Mouse (Mus musculus) heart, embryonic 12.5 days (tissue): ENCODE data around the gene Uspl1. TPM values are rescaled to one million over a fixed set of nuclear protein-coding genes. Genes with fewer than 3 reads are reported as not detected.

Source experiments
- ATAC-seq: fragments of 200-750 bp; cut with Nextera tagmentation; 2 replicates; pipeline ENCODE4 v1.8.0; 2017; ENCODE audit warnings: moderate TSS enrichment, moderate library complexity; ENCODE audit not compliant: insufficient number of reproducible peaks, low FRiP score
- H3K27ac ChIP-seq: fragments of 300-500 bp; sonication (generic); 2 replicates; pipeline ENCODE4 v1.5.1; 2016; ENCODE audit warnings: mild to moderate bottlenecking, moderate library complexity; ENCODE audit not compliant: poor library complexity, severe bottlenecking
- H3K27me3 ChIP-seq: fragments of 300-500 bp; sonication (generic); replicated peaks from 2 replicates; pipeline ENCODE4 v1.6.1; 2016; ENCODE audit warnings: mild to moderate bottlenecking, moderate library complexity
- H3K36me3 ChIP-seq: fragments of 300-500 bp; sonication (generic); 2 replicates; pipeline ENCODE4 v1.6.1; 2016; ENCODE audit warnings: mild to moderate bottlenecking, moderate library complexity
- H3K4me1 ChIP-seq: fragments of 300-500 bp; sonication (generic); replicated peaks from 2 replicates; pipeline ENCODE4 v1.6.1; 2016; ENCODE audit warnings: mild to moderate bottlenecking
- H3K4me2 ChIP-seq: fragments of 300-500 bp; sonication (generic); 2 replicates; pipeline ENCODE4 v1.6.1; 2016; ENCODE audit warnings: mild to moderate bottlenecking, moderate library complexity
- H3K4me3 ChIP-seq: fragments of 300-500 bp; sonication (generic); 2 replicates; pipeline ENCODE4 v1.5.1; 2016; ENCODE audit warnings: mild to moderate bottlenecking
- H3K9ac ChIP-seq: fragments of 300-500 bp; sonication (generic); 2 replicates; pipeline ENCODE4 v1.6.1; 2016; ENCODE audit warnings: mild to moderate bottlenecking, moderate library complexity
- H3K9me3 ChIP-seq: fragments of 300-500 bp; sonication (generic); replicated peaks from 2 replicates; pipeline ENCODE4 v1.6.1; 2016; ENCODE audit warnings: mild to moderate bottlenecking, moderate library complexity
- WGBS: fragments of 180-500 bp; shearing (Covaris S2); methylation state at CpG from one replicate; pipeline ENCODE4 v1.1.7; 2016; 5-methylcytosine and 5-hydroxymethylcytosine counted together
- microRNA-seq: library from miRNA; unstranded; fragments of <30 nt; microRNA quantifications from one replicate; pipeline ENCODE4, GENCODE M21; 2017
- polyA plus RNA-seq: library from polyadenylated mRNA; unstranded; fragments of >200 nt; fragmentation: Nextera tagmentation; extraction: Ambion mirVana; gene quantifications from 2 replicates; pipeline ENCODE4 v1.2.1, GENCODE M21; 2016

Gene Uspl1
- polyA plus RNA-seq, 1 experiment from 2014 or later, result 36.3 TPM

GRCm38 (mm10) chr5:149259093-149259492 is 74.9 kb downstream of the Uspl1 start:
- no peak overlapping the region for H3K9ac ChIP-seq
- H3K4me3 ChIP-seq, result no peak overlapping the region
- H3K4me2 ChIP-seq, result peak overlapping the region; percentile 18; the same call in 1 of the 2 replicates
- H3K27ac ChIP-seq, result no peak overlapping the region
- ATAC-seq, result no peak
- H3K4me1 ChIP-seq, result peaks cover 15% of the 10 kb centered on the region
- no peaks in the 10 kb centered on the region for H3K27me3 ChIP-seq
- H3K9me3 ChIP-seq, result no peaks in the 10 kb centered on the region
- WGBS, result 41% methylated on average over 16 of the region's 16 CpGs
- H3K36me3 ChIP-seq, result no peaks in the 10 kb centered on the region

GRCm38 (mm10) chr5:149261449-149261848 is 77.3 kb downstream of the Uspl1 start:
- no peak overlapping the region for H3K4me2 ChIP-seq
- no peak overlapping the region for H3K9ac ChIP-seq
- WGBS, result 67% methylated on average over 7 of the region's 7 CpGs
- no peaks in the 10 kb centered on the region for H3K9me3 ChIP-seq
- H3K27ac ChIP-seq, result no peak overlapping the region
- H3K4me1 ChIP-seq, result peaks cover 20% of the 10 kb centered on the region
- no peak overlapping the region for H3K4me3 ChIP-seq
- H3K36me3 ChIP-seq, result no peaks in the 10 kb centered on the region
- ATAC-seq, result no peak
- no peaks in the 10 kb centered on the region for H3K27me3 ChIP-seq

GRCm38 (mm10) chr5:149261866-149262265 is 77.7 kb downstream of the Uspl1 start:
- Histone ChIP-seq H3K27ac (no peak overlapping the region), H3K4me1 (peaks cover 20% of the 10 kb centered on the region), H3K4me2 (no peak overlapping the region), H3K9me3 (no peaks in the 10 kb centered on the region), H3K9ac (no peak overlapping the region), H3K36me3 (no peaks in the 10 kb centered on the region), H3K27me3 (no peaks in the 10 kb centered on the region), H3K4me3 (no peak overlapping the region)
- WGBS, result 66% methylated on average over 6 of the region's 6 CpGs
- no peak for ATAC-seq

GRCm38 (mm10) chr5:149264405-149264804 is 80.3 kb downstream of the Uspl1 start, which contains the start of gene Alox5ap:
Gene Alox5ap (plus strand): TSS chr5:149264767.
- Histone ChIP-seq H3K4me2 (no peak within 1 kb of the TSS), H3K36me3 (no peaks in the 10 kb centered on the region), H3K4me1 (0 out of 2 replicates have a peak, but pooled peaks cover 6% of the 10 kb centered on the region), H3K9ac (no peak within 1 kb of the TSS), H3K27me3 (no peaks in the 10 kb centered on the region), H3K4me3 (no peak within 1 kb of the TSS), H3K27ac (no peak within 1 kb of the TSS), H3K9me3 (no peaks in the 10 kb centered on the region)
- ATAC-seq, result no peak
- 64% methylated on average over 4 of the region's 4 CpGs for WGBS

- Histone ChIP-seq H3K27me3 (no peaks in the 10 kb centered on the region), H3K9me3 (no peaks in the 10 kb centered on the region), H3K36me3 (no peaks in the 10 kb centered on the region), H3K9ac (no peak overlapping the region), H3K4me3 (no peak overlapping the region), H3K4me1 (0 out of 2 replicates have a peak, but pooled peaks cover 5% of the 10 kb centered on the region), H3K4me2 (no peak overlapping the region), H3K27ac (no peak overlapping the region)
- WGBS, result 58% methylated on average over 6 of the region's 6 CpGs
- no peak for ATAC-seq
These were observed 80.7 kb downstream of the Uspl1 start for GRCm38 (mm10) chr5:149264878-149265279.

Small RNAs within 50 kb of the gene (microRNA-seq; reads per million reads assigned to microRNA genes)
- gene Gm24105, result not detected

Other genes starting within 250 kb of the Uspl1 start
- 0.45 TPM in 1 of 2 replicates, not detected in the other for gene Gm42791, start 189.2 kb upstream of the Uspl1 start, polyA plus RNA-seq
- gene Hmgb1, start 139 bp downstream of the Uspl1 start, polyA plus RNA-seq, result 801 and 858 TPM in 2 replicates
- 4.5 and 4.9 TPM in 2 replicates for gene Alox5ap, start 80.4 kb downstream of the Uspl1 start, polyA plus RNA-seq
- gene Medag, start 227.4 kb downstream of the Uspl1 start, polyA plus RNA-seq, result 1.2 and 1.4 TPM in 2 replicates